Mouse (Mus musculus) ES-Bruce4 (cell line): ENCODE data around the gene Ift140. TPM values are rescaled to one million over a fixed set of nuclear protein-coding genes. Genes with fewer than 3 reads are reported as not detected.

Source experiments
- H3K27ac ChIP-seq: 2 replicates; pipeline ENCODE4 v1.5.1; 2012; ENCODE audit warnings: low read length, inconsistent platforms; ENCODE audit not compliant: insufficient read depth
- H3K27me3 ChIP-seq: 2 replicates; pipeline ENCODE4 v1.6.1; 2012; ENCODE audit warnings: mild to moderate bottlenecking, low read length, inconsistent platforms; ENCODE audit not compliant: control insufficient read depth, poor library complexity, insufficient read depth, severe bottlenecking
- H3K36me3 ChIP-seq: 2 replicates; pipeline ENCODE4 v1.6.1; 2012; ENCODE audit warnings: inconsistent platforms, mild to moderate bottlenecking, low read length, moderate library complexity; ENCODE audit not compliant: control insufficient read depth, poor library complexity, insufficient read depth, severe bottlenecking
- H3K4me1 ChIP-seq: one replicate; pipeline ENCODE4 v1.8.1; 2011; ENCODE audit warnings: low read length; ENCODE audit not compliant: control insufficient read depth, insufficient read depth
- H3K4me3 ChIP-seq: 2 replicates; pipeline ENCODE4 v1.5.1; 2011; ENCODE audit warnings: low read depth, mild to moderate bottlenecking, low read length
- H3K9ac ChIP-seq: 2 replicates; pipeline ENCODE4 v1.6.1; 2012; ENCODE audit warnings: low read depth, mild to moderate bottlenecking, inconsistent platforms; ENCODE audit not compliant: poor library complexity, severe bottlenecking
- H3K9me3 ChIP-seq: replicated peaks from 2 replicates; pipeline ENCODE4 v1.6.1; 2012; ENCODE audit warnings: mild to moderate bottlenecking, low read length, inconsistent platforms; ENCODE audit not compliant: control insufficient read depth, poor library complexity, insufficient read depth, severe bottlenecking
- CTCF ChIP-seq: IDR thresholded peaks from one replicate; pipeline ENCODE4 v1.8.1; 2011; ENCODE audit warnings: low read depth, low read length
- EP300 ChIP-seq: IDR thresholded peaks from 2 replicates; pipeline ENCODE4 v1.6.1; 2011; ENCODE audit warnings: low read depth, low read length; ENCODE audit not compliant: insufficient read depth
- POLR2A ChIP-seq: IDR thresholded peaks from one replicate; pipeline ENCODE4 v1.8.1; 2011; ENCODE audit warnings: low read length; ENCODE audit not compliant: insufficient read depth
- polyA plus RNA-seq: library from polyadenylated mRNA; stranded (reverse); fragments of >200 nt; gene quantifications from 2 replicates; pipeline ENCODE4 v1.2.4, GENCODE M21; 2011; ENCODE audit warnings: low read depth; ENCODE audit not compliant: missing spikeins, insufficient read depth, insufficient read length

Ift140 gene
- polyA plus RNA-seq, 1 experiment = 24.2 TPM

DNA sequence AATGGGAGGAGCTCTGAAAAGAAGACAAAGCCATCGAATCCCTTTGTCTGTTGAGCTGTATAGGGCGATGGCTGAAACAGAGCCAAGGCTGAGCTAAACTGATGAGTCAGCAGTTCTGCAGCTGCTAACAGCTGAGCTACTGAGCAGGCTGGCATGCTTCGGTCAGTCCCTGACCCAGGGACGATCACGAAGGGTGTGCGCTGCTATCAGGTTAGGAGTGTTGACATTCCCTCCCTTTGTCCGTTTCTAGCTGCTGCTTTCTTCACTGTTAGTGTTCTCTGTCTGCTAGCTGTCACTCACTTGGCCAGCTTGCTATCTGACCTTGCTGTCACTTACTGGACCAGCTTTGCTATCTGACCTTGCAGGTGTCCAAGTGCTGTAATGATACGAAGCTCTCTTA lies 111.2 kb downstream of the Ift140 start:
- TF ChIP-seq POLR2A (no peak), CTCF (no peak), EP300 (no peak)
- no peaks in the 10 kb centered on the region for H3K36me3 ChIP-seq
- H3K4me3 ChIP-seq = no peak overlapping the region
- no peak overlapping the region for H3K9ac ChIP-seq
- no peaks in the 10 kb centered on the region for H3K4me1 ChIP-seq
- H3K27ac ChIP-seq = no peak overlapping the region
- H3K9me3 ChIP-seq = no peaks in the 10 kb centered on the region
- no peaks in the 10 kb centered on the region for H3K27me3 ChIP-seq

GRCm38 (mm10) chr17:25127681-25128080 lies 111.8 kb downstream of the Ift140 start:
- Histone ChIP-seq H3K9me3 (no peaks in the 10 kb centered on the region), H3K4me3 (no peak overlapping the region), H3K27ac (no peak overlapping the region), H3K27me3 (no peaks in the 10 kb centered on the region), H3K9ac (no peak overlapping the region), H3K36me3 (no peaks in the 10 kb centered on the region), H3K4me1 (no peaks in the 10 kb centered on the region)
- TF ChIP-seq EP300 = no peak
- no peak for TF ChIP-seq CTCF
- no peak for TF ChIP-seq POLR2A

- TF ChIP-seq CTCF = no peak
- TF ChIP-seq POLR2A = no peak
- no peak for TF ChIP-seq EP300
- Histone ChIP-seq H3K4me1 (no peaks in the 10 kb centered on the region), H3K9me3 (no peaks in the 10 kb centered on the region), H3K4me3 (no peak overlapping the region), H3K36me3 (no peaks in the 10 kb centered on the region), H3K9ac (no peak overlapping the region), H3K27ac (no peak overlapping the region), H3K27me3 (no peaks in the 10 kb centered on the region)
Measured at GRCm38 (mm10) chr17:25130060-25130459, 114.2 kb downstream of the Ift140 start.

DNA sequence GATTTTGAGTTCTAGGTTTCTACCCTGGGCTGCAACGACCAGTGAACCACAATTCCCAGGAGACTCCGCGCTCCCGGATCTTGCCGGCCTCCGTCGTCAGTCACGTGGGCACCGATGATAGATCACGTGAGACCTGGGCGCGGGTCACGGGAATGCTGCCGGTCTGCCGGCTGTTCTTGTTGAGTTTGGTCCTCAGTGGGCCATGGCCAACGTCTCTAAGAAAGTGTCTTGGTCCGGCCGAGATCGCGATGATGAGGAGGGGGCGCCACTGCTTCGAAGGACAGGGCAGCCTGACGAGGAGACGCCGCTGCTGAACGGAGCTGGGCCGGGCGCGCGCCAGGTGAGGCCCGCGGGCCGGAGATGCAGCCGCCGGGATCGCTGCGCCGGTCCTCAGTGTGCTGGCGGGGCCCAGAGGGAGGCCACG lies 117.4 kb downstream of the Ift140 start, which contains the start of gene Clcn7:
Clcn7 (plus strand) TSS at position 117 of the 424 bp plus-strand sequence.
- H3K9ac ChIP-seq = peak within 1 kb of the TSS; percentile 67
- no peaks in the 10 kb centered on the region for H3K27me3 ChIP-seq
- H3K36me3 ChIP-seq = no peaks in the 10 kb centered on the region
- H3K4me1 ChIP-seq = no peaks in the 10 kb centered on the region
- peak within 1 kb of the TSS; percentile 83 for H3K4me3 ChIP-seq
- no peaks in the 10 kb centered on the region for H3K9me3 ChIP-seq
- no peak within 1 kb of the TSS for H3K27ac ChIP-seq
- TF ChIP-seq CTCF (no peak), EP300 (peak; percentile 37; the same call in 1 of the 2 replicates), POLR2A (peak; percentile 48)

DNA sequence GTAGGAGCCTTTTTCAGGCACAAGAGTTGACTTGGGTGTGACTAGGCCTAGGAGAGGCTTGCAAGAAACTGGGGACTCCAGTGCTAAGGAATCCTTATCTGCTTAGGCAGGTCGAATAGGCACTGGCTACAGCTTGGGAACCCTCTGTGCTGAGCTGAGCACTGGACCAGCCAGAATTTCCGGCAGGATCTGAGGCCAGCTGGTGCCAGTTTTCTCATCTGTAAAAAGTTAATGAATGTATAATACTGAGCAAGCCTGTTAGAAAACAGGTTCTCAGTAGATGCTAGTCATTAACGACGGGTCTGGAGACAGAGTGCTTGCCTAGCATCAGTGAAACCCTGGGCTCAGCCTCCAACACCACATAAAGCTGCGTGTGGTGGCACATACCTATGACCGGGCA lies 119.7 kb downstream of the Ift140 start:
- no peak overlapping the region for H3K27ac ChIP-seq
- H3K4me1 ChIP-seq = no peaks in the 10 kb centered on the region
- H3K9me3 ChIP-seq = no peaks in the 10 kb centered on the region
- H3K9ac ChIP-seq = no peak overlapping the region
- H3K27me3 ChIP-seq = no peaks in the 10 kb centered on the region
- H3K36me3 ChIP-seq = no peaks in the 10 kb centered on the region
- no peak overlapping the region for H3K4me3 ChIP-seq
- TF ChIP-seq EP300 (no peak), CTCF (no peak), POLR2A (no peak)

DNA sequence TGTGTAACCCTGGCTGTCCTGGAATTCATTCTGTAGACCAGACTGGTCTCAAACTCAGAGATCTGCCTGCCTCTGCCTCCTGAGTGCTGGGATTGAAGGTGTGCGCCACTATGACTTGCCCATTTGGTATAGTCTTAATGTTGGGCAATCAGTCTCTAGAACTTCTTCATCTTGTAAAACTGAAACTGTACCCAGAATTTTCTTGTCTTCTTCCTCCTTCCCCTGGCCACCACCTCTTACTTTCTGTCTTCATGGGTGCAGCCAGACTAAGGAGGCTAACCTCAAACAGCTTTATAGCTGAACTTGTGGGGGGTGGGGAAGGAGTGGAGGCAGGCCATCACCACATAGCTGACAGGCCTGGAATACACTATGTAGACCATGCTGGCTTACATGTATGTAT lies 122.9 kb downstream of the Ift140 start:
- no peaks in the 10 kb centered on the region for H3K27me3 ChIP-seq
- H3K9me3 ChIP-seq = no peaks in the 10 kb centered on the region
- H3K27ac ChIP-seq = no peak overlapping the region
- H3K4me1 ChIP-seq = no peaks in the 10 kb centered on the region
- TF ChIP-seq CTCF (no peak), POLR2A (no peak), EP300 (no peak)
- H3K9ac ChIP-seq = no peak overlapping the region
- no peak overlapping the region for H3K4me3 ChIP-seq
- no peaks in the 10 kb centered on the region for H3K36me3 ChIP-seq
